Mouse (Mus musculus): Measurements from ENCODE around the gene Xpr1.
A peak's percentile ranks its signal among the peaks of the same experiment; 100 is the strongest.
"Not testable (repeated sequence)": the region's sequence is repeated elsewhere in the genome, so short reads cannot be mapped to it uniquely, and the experiment has no call there.

Gene Xpr1

DNA sequence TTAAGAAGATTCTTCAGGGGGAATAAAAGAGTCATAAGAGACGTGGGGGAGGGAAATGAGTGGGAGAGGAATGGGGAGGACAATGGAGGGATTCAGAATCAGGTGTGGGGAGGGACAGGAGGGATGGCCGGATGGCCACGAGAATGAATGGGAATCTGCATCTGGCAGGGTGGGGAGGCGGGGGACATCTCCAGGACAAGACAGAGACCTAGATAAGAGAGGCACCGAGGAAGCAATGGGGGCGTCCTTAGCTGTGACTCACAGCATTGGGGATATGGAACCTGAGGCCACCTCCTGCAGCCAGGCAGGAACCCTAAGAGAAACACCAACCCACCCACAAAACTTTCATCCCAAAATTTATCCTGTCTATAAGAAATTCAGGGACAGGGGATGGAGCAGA lies 81.3 kb downstream of the Xpr1 start:
- DNase-seq (ENCODE audit: low read depth) = no peak

DNA sequence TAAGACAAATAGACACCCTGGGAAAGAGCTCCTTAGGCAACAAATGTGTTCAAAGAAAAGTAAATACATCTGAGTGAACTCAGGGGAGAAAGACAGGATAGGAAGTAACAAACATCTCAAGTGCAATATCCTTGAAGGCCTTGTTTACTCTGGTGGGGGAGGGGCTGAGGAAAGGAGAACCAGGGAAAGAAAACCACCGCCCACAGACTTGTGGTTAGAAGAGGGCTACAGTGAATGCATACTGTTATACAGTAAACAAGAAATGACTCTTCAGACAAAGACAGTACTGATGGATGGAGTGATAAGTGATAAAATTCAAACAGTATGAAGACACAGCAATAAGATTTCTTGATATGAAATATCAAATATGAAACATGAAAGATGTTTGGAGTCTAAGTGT lies 95.0 kb downstream of the Xpr1 start:
- DNase-seq (ENCODE audit: low read depth) = peak; percentile 37

DNA sequence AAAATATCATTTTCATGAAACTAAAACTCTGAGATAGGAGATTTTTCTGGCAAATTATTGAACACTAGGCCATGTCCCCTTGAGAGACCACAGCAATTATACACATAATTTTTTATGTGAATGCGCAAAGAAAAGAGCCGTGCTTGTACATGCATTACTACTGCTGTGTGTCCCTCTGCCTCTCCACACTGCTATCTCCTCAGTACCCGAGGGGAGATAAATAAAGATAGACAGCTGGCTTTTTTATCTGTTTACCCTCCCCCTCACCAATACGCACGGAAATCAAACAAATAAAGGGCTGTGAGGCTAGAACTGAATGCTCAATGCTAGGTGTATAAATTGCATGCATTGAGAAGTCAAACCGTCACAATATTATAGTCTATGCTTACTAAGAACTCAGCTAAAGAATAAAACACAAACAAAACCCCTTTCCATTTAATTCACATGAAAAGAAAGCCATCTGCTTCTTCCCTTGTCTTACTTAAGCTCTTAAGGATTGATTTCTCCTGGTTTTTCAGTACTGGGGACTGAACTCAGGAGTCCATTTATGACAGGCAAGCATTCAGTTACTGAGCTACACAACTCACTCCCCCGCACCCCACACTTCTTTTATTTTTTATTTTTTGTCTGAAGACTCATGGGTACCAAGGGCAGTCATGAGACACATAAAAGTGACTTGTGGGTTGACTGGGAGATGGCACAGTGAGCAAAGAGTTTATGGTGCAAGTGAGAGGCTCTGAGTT lies 97.0 kb downstream of the Xpr1 start:
- DNase-seq (ENCODE audit: low read depth) = no peak

DNA sequence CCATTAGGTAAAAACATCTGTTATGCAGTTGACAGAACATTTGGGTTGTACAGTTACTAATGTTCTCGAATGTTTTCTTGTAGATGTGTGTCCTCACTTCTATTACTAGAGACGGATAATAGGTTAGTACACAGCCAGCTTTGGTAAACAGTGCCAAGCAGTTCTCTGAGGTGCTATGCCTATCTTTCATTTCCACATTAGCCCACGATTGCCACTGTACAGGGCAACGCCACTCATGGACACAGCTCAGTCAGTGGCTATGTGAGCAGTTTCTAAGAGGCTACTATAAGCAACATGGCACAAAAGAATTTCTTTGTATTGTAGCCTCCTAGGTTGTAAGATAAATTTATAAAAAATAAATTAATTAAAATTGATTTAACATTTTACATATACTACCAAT lies 97.7 kb downstream of the Xpr1 start:
- DNase-seq (ENCODE audit: low read depth) = no peak

DNA sequence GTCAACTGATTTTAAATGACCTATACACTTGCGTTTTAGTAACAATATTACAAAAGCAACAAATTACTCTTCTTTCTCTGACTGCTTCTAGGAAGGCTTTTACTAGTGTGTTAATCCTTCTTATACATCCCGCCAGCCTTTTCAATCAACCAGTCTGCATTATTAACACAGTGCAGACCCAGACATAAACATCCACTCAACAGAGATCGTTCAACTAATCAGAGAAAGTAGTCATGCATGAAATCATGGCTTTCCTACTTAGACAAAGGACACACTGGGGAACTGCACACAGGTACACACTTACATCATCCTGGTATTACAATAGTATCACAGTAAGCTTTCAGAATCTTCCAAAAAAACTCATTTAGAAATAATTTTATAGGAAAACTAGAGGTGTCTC lies 105.5 kb downstream of the Xpr1 start:
- no peak for DNase-seq (ENCODE audit: low read depth)

DNA sequence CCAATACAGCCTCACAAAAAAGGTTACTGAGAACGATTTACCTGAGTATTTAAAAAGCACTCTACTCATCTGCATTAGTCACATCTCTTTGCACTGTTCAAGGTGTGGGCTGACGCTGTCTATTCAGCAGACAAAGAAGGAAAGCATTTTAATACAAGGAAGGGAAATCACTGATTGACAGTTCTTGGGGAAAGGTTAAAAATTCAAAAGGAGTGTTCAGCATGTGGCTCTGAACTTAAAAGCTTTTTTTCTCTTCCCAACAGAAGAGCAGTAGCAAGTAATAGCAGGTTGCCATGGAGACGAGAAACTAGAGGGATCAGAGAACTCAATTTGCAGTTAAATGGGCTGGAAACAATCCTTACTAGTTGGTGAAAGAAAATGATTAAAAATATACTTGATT lies 110.3 kb downstream of the Xpr1 start:
- no peak for DNase-seq (ENCODE audit: low read depth)

DNA sequence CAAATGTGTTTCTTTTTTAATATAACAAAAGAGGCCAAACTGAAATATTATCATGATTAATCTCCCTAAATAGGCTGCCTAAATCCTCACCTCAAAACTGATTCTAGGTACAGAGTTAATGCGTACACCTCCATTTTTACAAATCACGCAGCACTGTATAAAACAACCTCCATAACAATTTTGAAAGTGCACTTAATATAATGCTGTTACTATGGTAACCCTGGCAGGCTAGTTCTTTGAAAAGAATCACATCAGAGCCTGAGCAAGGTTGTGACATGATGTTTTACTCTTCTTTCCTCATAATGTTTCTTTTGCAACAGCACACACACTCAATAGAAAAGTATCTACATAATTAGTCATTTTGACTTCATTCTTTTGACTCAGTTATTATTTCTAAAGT lies 113.8 kb downstream of the Xpr1 start:
- no peak for DNase-seq (ENCODE audit: low read depth)

DNA sequence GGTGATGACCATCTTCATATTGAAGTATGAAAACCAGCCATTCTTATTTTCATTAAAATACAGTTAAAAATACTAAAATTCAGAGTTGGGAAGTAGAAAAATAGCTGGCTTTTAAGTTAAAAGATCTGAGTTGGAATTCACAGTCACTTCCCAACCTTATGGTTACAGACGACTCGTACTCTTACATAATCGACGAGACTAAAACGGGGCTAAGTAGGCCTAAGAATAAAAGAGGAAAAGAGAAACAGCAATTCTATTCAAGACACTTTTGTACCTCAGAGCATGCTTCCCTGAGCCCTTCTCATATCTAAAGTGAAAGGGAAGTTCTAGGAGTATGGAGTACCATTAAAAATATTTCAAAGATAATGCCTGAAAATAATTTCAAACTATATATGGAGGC lies 119.6 kb downstream of the Xpr1 start:
- DNase-seq (ENCODE audit: low read depth) = no peak

DNA sequence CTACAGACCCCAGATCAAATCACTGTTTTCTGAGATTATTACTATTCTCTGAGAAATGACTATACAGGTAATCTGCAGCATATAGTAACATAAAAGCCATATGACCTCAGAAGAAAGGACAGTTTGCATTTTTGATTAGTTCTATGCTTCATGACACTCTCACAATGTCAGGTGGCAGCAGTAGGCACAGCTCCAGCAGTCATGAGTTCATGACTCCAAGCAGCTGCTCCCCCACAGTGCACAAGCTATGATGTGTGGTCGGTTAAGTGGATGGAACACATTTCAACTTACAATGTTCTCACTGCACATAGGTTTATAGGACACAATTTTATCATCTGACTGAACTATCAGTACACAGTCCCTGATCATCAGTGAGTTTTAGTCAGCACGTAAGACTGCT lies 120.0 kb downstream of the Xpr1 start:
- DNase-seq (ENCODE audit: low read depth) = no peak

DNA sequence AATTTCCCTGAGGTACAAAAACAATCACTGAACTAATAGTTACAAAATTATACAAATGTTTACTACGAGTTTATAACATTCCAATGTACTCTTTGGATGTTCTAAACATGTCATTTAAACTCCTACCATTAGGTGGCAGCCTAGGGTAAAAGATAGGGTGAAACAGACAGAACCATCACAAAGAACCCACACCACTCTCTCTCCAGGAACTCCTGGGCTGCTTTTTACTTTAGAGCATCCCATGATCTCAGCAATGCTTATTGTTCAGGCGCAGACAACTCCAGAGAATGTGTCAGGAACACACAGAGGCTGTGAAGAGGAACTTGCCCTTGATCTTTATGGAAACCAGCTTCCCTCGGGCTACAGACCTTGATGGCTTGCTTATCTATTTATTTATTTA lies 123.8 kb downstream of the Xpr1 start:
- DNase-seq (ENCODE audit: low read depth) = peak; percentile 76

DNA sequence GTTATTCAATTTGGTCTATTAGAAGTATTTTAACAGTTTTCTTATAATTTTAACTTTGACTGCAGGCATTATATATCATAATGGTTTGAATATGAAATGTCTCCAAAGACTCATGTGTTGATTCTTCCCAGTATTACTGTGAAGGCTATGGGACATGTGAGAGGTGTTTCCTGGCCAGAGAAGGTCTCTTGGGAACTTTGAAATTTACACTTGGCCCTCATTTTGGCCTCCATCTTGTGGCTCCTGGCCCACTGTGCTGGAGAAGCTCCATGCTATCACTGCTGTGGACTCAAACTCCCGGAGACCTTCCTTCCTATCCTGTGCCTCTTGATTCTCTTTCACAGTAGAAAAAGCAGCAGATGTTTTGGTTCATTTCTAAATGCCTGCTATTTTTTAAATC lies 127.8 kb downstream of the Xpr1 start:
- no peak for DNase-seq (ENCODE audit: low read depth)

DNA sequence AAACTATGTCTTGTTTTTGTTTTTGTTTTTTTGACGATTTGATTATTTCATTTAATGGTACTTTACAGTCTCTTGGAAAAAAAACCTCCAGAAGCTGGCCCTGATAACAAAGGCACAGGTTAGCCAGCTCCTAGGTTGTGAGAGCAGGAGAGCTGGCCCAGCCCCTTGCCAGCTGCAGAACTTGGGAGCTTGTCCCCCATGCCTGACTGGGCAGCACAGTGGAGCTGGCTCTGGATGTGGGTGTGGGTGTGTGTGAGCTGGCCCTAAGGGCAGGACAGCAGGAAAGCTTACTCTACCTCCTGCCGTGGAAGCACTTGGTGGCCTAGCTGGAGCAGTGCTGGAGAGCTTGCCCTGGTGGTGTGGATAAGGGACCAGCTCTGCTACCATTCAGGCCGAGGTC lies 129.2 kb downstream of the Xpr1 start:
- no peak for DNase-seq (ENCODE audit: low read depth)

DNA sequence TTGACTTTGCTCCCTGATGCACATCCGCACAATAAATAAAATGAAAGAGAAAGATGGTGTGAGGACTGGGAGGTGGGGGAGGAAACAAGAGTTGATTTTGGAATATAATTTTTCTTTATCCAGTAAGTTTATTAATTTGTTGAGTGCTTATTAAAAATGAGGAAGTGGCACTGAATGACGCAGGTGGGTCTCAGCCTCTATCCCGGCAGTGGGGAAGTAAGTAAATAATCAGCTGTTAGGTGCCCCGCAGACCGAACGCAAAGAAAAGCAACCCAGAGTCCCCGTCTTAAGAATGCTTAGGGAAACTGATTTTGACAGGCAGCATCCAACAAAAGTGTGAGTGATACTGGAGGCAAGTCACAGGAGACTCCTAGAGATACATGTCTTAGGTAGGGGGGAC lies 133.4 kb downstream of the Xpr1 start:
- DNase-seq (ENCODE audit: low read depth) = no peak

DNA sequence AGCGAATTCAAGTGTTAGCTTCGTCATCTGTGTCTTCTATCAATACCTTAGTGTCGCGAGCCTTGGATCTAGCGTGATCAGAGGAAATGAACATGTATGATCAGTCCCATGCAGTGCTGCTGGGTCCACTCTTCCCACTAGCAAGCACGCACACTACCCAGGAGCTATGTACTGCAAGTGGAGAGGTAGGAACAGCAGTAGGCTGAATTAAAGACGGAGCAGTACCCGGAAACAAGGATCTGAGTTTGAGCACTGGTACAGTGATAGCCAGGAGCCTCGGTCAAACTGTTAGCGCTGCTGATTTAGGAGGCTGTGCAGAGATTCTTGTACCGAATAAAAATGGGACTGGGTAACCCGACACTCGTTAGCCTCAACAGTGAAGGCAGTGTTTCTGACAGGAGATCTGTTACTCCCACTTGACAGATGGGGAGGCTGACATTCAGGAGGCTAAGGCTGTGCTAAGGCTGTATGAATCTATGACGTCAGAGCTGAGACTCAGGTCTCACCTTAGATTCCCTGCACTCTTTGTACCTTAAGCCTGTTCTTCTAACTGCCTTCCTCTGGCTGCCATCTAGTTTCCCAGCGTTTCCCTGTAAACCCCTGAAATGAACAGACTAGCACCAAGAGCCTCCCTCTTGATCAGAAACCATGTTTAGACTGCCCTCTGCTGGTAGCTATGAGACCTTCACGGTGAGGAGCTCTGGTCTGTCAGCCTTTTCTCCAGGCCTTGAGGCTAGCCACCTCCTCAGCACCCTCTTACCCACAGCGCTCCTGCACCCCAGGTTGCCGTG lies 136.0 kb downstream of the Xpr1 start:
- peak; percentile 59 for DNase-seq (ENCODE audit: low read depth)

DNA sequence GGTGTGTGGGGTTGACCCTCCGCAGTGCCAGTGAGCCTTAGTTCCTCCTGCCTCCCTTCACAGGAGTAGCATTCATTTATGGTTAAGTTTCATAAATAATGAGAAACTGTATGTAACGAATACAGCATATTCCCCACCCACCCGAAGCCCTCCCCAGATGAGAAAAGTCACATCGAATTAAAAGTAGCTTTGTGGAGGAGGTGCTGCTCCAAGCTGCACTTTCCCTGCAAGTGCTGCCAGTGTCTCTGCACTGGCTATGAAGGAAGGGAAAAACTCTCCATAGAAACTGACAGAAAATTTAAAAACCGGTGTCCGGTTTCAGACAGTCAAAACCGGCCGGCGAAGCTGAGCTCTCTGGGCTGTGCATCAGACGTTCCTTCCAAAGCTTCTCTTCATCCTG lies 136.9 kb downstream of the Xpr1 start:
- DNase-seq (ENCODE audit: low read depth) = no peak

DNA sequence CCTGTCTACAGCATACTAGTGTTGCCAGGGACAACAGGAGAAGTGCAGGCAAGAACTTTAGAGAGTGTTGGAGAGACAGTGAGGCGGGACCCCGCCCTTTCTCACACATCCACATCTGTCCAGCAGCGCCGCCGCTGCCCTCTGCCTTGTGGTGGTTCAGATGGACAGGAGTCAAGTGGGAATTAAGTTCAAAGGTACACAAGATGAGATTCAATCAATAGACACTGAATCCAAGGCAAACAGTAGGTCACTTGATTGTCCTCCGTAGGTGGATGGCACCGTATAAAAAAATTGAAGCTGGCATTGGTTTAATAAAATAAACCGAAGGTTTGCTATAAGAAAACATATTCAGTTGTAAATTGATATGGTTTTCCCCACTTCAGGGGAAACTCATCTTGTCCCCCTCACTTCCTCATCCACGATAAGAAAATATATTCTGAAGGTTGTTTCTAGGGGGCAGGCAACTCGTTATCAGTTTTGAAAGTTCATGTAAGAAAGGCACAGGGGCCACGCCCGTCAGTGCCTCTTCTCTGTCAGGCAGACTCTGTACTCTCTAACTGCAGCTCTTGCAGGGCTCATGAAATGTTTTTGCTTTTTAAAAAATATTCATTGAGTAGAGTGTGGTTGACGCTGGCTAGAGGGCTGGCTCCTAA lies 140.7 kb downstream of the Xpr1 start:
- peak; percentile 28 for DNase-seq (ENCODE audit: low read depth)

DNA sequence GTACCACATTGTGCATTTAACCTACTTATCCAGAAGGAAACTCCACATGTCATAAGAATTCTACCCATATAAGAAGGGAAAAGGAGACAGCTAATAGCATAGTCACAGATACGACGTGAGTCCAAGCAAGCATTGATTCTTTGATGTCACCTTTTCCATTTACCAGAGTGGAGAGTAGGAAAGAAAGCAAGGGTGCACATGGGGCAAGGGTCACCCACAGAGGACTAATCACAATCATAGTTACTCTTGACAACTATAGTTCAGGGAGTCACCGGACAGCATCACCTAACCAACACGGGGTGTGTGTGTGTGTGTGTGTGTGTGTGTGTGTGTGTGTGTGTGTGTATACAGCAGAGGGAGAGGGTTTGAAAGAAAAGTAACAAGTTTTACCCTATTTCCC lies 141.4 kb downstream of the Xpr1 start:
- no peak for DNase-seq (ENCODE audit: low read depth)

DNA sequence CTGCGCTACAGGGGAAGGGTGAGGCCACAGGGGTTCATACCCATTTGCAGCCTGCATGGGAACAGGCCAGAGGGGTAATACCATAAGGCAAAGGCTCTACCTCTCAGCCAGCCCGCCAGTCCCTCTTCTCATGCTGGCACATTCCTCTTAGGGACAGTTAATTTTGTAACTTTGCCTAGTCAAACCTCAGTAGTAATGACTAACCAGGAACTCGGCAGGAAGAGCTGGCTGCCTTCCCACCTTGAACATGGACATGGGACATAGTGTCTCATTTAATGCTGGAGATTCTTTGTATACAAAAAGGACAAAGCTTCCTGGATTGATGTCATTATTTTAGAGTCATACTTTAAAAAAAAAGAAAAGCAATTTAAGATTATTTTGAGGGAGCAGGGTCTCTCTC lies 142.2 kb downstream of the Xpr1 start:
- no peak for DNase-seq (ENCODE audit: low read depth)

DNA sequence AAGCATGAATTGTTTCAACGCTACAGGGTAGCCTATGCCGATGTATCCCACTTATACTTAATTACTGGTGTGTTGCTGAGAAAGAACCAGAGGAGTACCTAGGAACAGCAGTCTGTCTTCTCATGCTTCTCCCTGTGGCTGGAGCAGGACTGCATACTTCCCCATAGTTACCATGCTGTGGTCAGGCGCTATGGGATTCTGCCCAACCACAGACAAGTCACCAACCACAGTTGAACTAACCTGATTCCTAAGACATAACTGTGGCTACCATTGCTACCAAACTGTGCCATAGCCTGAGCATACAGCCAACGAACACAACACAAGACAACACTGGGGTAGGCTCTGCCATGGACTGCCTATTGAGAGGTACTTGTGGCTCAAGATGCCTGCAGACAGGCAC lies 144.3 kb downstream of the Xpr1 start:
- no peak for DNase-seq (ENCODE audit: low read depth)

DNA sequence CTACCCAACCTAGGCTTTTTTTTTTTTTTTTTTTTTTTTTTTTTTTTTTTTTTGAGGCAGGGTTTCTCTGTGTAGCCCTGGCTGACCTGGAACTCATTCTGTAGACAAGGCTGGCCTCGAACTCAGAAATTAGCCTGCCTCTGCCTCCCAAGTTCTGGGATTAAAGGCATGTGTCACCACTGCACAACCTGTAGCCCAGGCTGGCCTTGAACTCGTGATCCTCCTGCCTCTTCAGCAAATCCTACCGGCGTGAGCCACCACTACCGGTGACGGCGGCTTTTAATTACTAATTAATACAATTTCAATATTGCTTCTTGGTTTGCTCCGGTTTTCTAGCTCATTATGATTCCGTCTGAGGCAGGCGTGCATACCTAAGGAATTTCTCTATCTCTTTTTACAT lies 154.7 kb downstream of the Xpr1 start:
- DNase-seq (ENCODE audit: low read depth) = not testable (repeated sequence)

DNA sequence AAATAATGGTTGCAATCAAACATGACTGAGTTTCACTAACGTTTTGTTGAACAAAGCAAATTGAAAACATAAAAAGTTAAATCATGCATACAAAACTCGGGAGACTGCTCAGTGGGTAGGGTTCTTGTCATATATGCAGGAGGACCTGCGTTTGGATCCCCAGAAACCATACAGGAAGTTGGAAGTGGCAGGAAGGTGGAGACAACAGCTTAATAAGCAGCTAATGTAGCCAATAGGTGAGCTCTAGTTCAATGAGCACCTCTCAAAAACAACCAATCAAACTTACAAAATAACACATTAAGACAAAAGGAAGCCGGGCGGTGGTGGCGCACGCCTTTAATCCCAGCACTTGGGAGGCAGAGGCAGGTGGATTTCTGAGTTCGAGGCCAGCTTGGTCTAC lies 162.9 kb downstream of the Xpr1 start:
- DNase-seq (ENCODE audit: low read depth) = no peak

DNA sequence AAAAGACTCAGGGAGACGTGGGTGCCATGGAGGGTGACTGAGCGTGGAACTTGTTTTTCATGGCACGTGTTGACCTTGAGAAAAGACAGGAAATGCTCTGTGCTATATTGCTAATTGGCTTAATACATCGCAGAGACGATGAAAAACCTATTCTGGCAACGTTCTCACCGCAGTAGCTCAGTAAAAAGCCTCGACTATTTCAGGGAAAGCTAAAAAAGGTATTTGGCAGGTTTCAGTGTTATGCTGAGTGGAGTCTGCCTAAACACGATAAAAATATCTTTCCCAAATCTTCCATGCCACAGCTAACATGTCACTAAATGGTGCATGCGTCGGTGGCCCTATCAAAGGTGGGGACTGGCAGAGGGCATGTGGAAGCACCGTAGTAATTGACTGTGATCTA lies 164.1 kb downstream of the Xpr1 start:
- no peak for DNase-seq (ENCODE audit: low read depth)

DNA sequence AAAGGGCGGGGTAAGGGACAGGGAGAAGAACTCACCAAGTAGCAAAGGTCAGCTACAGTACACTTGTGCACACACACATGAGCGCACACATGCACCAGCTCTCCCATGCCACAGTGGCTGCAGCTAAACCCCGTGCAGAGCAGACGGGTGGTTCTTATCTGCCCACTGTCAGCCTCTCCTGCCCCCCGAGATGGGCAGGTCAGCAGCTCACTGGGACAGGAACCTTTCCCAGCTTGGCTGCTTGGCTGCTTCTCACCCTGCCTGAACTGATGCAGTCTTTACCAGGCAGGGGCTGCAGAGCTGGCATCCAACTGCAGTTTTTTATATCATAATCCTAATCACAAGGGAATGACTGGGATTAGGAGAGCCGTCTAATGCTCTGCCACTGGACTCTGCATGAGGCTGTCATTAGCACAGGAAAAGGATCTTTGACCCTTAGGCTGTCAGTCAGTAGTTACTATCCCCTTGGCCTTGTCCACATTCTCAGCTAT lies 164.5 kb downstream of the Xpr1 start:
- no peak for DNase-seq (ENCODE audit: low read depth)

Measured in c-Kit-positive CD71-negative TER-119-negative erythroid progenitor cells, embryonic 14.5 days (primary cell).